Mouse (Mus musculus): ENCODE results near the gene Anapc1. TPM values are rescaled to one million over a fixed set of nuclear protein-coding genes. Genes with fewer than 3 reads are reported as not detected.

Anapc1 gene
- total RNA-seq, 1 experiment: 93.3 TPM

- H3K27ac ChIP-seq (ENCODE audit: insufficient read depth, low read depth, low read length, poor library complexity, severe bottlenecking): no peak overlapping the region
- TF ChIP-seq MAFK (IDR thresholded peaks at IDR 0.05; ENCODE audit: insufficient read depth, low read depth, low read length) (no peak), ZC3H11A (IDR thresholded peaks at IDR 0.05; ENCODE audit: borderline replicate concordance, low read depth, low read length) (no peak), ZNF384 (IDR thresholded peaks at IDR 0.05; ENCODE audit: low read depth, low read length) (no peak), CHD2 (IDR thresholded peaks at IDR 0.05; ENCODE audit: low read depth, low read length) (no peak), HCFC1 (IDR thresholded peaks at IDR 0.05; ENCODE audit: borderline replicate concordance, insufficient read depth, low read length) (no peak)
Measured at GRCm38 (mm10) chr2:128729141-128729540, 42.0 kb upstream of the Anapc1 start.

GRCm38 (mm10) chr2:128728066-128728465, 40.9 kb upstream of the Anapc1 start:
- Histone ChIP-seq H3K9me3 (ENCODE audit: control insufficient read depth, insufficient read depth, low read depth, low read length) (no peaks in the 10 kb centered on the region), H3K9ac (ENCODE audit: insufficient read depth, low read depth, low read length, poor library complexity, severe bottlenecking) (no peak overlapping the region), H3K4me3 (ENCODE audit: insufficient read depth in 1 of 2, low read depth in 1 of 2, low read length in 2 of 2, poor library complexity in 1 of 2, severe bottlenecking in 1 of 2) (no peak overlapping the region), H3K4me1 (ENCODE audit: control insufficient read depth in 2 of 2, insufficient read depth in 2 of 2, low read length in 2 of 2, poor library complexity in 1 of 2) (peaks cover 0 to 2% of the 10 kb centered on the region in 2 experiments; a peak in 1 of 4 replicates), H3K27ac (ENCODE audit: insufficient read depth, low read depth, low read length, poor library complexity, severe bottlenecking) (no peak overlapping the region), H3K36me3 (ENCODE audit: control insufficient read depth, insufficient read depth, low read length, poor library complexity, severe bottlenecking) (no peaks in the 10 kb centered on the region)
- DNase-seq (ENCODE audit: low read depth, low spot score): no peak
- TF ChIP-seq MAFK (IDR thresholded peaks at IDR 0.05; ENCODE audit: insufficient read depth, low read depth, low read length): no peak
- no peak for TF ChIP-seq CHD2 (IDR thresholded peaks at IDR 0.05; ENCODE audit: low read depth, low read length)
- no peak for TF ChIP-seq ZC3H11A (IDR thresholded peaks at IDR 0.05; ENCODE audit: borderline replicate concordance, low read depth, low read length)
- TF ChIP-seq ZNF384 (IDR thresholded peaks at IDR 0.05; ENCODE audit: low read depth, low read length): no peak
- TF ChIP-seq HCFC1 (IDR thresholded peaks at IDR 0.05; ENCODE audit: borderline replicate concordance, insufficient read depth, low read length): no peak
- in situ Hi-C loops (cut with MboI; ENCODE audit: low sequenced_read_pairs in 2 of 2, unreplicated experiment in 2 of 2): no loop called here

More at GRCm38 (mm10) chr2:128729141-128729540, 42.0 kb upstream of the Anapc1 start:
- no peaks in the 10 kb centered on the region for H3K9me3 ChIP-seq (ENCODE audit: control insufficient read depth, insufficient read depth, low read depth, low read length)
- no peak overlapping the region for H3K4me3 ChIP-seq (ENCODE audit: insufficient read depth in 1 of 2, low read depth in 1 of 2, low read length in 2 of 2, poor library complexity in 1 of 2, severe bottlenecking in 1 of 2)
- in situ Hi-C loops (cut with MboI; ENCODE audit: low sequenced_read_pairs in 2 of 2, unreplicated experiment in 2 of 2): no loop called here
- DNase-seq (ENCODE audit: low read depth, low spot score): no peak
- no peak overlapping the region for H3K9ac ChIP-seq (ENCODE audit: insufficient read depth, low read depth, low read length, poor library complexity, severe bottlenecking)
- peaks cover 0 to 2% of the 10 kb centered on the region in 2 experiments; a peak in 1 of 4 replicates for H3K4me1 ChIP-seq (ENCODE audit: control insufficient read depth in 2 of 2, insufficient read depth in 2 of 2, low read length in 2 of 2, poor library complexity in 1 of 2)
- H3K36me3 ChIP-seq (ENCODE audit: control insufficient read depth, insufficient read depth, low read length, poor library complexity, severe bottlenecking): no peaks in the 10 kb centered on the region

DNA sequence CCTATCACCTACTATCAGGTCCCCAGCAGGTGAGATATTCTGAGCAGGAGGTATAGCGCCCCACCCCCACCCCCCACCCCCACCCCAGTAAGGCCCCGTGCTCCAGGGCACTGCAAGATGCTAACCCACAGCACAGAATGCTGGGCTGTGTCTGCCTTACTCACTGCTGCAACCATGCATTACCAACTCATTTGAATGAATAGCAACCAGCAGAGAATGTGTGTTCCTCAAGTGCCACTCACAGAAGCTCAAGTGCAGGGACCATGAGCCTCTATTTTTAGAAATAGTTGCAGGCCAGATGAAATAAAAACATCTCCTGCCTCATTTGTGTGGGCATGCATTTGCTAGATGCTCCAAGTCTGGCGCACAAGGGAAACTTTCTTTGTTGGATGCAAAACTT, 40.4 kb upstream of the Anapc1 start:
- DNase-seq (ENCODE audit: low read depth, low spot score): no peak
- no peaks in the 10 kb centered on the region for H3K36me3 ChIP-seq (ENCODE audit: control insufficient read depth, insufficient read depth, low read length, poor library complexity, severe bottlenecking)
- no peak overlapping the region for H3K4me3 ChIP-seq (ENCODE audit: insufficient read depth in 1 of 2, low read depth in 1 of 2, low read length in 2 of 2, poor library complexity in 1 of 2, severe bottlenecking in 1 of 2)
- TF ChIP-seq CHD2 (IDR thresholded peaks at IDR 0.05; ENCODE audit: low read depth, low read length): no peak
- no peak overlapping the region for H3K9ac ChIP-seq (ENCODE audit: insufficient read depth, low read depth, low read length, poor library complexity, severe bottlenecking)
- no peak overlapping the region for H3K27ac ChIP-seq (ENCODE audit: insufficient read depth, low read depth, low read length, poor library complexity, severe bottlenecking)
- peaks cover 0 to 2% of the 10 kb centered on the region in 2 experiments; a peak in 1 of 4 replicates for H3K4me1 ChIP-seq (ENCODE audit: control insufficient read depth in 2 of 2, insufficient read depth in 2 of 2, low read length in 2 of 2, poor library complexity in 1 of 2)
- in situ Hi-C loops (cut with MboI; ENCODE audit: low sequenced_read_pairs in 2 of 2, unreplicated experiment in 2 of 2): no loop called here
- H3K9me3 ChIP-seq (ENCODE audit: control insufficient read depth, insufficient read depth, low read depth, low read length): no peaks in the 10 kb centered on the region

GRCm38 (mm10) chr2:128726626-128727025, 39.4 kb upstream of the Anapc1 start:
- no peaks in the 10 kb centered on the region for H3K36me3 ChIP-seq (ENCODE audit: control insufficient read depth, insufficient read depth, low read length, poor library complexity, severe bottlenecking)

DNA sequence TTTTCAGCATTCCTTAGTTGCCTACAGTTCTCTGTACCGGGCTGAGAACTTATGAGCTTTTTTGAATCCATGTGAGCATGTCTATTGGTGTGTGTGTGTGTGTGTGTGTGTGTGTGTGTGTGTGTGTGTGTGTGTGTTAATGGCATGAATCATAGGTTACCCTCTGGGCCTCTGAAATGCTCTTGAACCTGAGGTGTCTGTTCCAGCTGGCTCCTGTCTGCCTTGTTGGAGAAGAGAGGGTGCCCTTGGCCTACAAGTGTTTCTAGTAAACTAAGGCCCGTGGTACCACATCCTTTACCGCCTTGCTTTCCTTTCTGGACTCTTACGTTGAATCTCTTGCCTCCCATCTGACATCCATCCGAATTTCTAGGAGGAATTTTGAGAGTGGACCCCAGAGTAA, 38.9 kb upstream of the Anapc1 start:
- Histone ChIP-seq H3K9ac (ENCODE audit: insufficient read depth, low read depth, low read length, poor library complexity, severe bottlenecking) (no peak overlapping the region), H3K4me1 (ENCODE audit: control insufficient read depth in 2 of 2, insufficient read depth in 2 of 2, low read length in 2 of 2, poor library complexity in 1 of 2) (peaks cover 0 to 2% of the 10 kb centered on the region in 2 experiments; a peak in 1 of 4 replicates), H3K36me3 (ENCODE audit: control insufficient read depth, insufficient read depth, low read length, poor library complexity, severe bottlenecking) (no peaks in the 10 kb centered on the region), H3K27ac (ENCODE audit: insufficient read depth, low read depth, low read length, poor library complexity, severe bottlenecking) (no peak overlapping the region), H3K9me3 (ENCODE audit: control insufficient read depth, insufficient read depth, low read depth, low read length) (no peaks in the 10 kb centered on the region), H3K4me3 (ENCODE audit: insufficient read depth in 1 of 2, low read depth in 1 of 2, low read length in 2 of 2, poor library complexity in 1 of 2, severe bottlenecking in 1 of 2) (no peak overlapping the region)
- no peak for TF ChIP-seq HCFC1 (IDR thresholded peaks at IDR 0.05; ENCODE audit: borderline replicate concordance, insufficient read depth, low read length)
- no peak for TF ChIP-seq MAFK (IDR thresholded peaks at IDR 0.05; ENCODE audit: insufficient read depth, low read depth, low read length)
- no peak for DNase-seq (ENCODE audit: low read depth, low spot score)
- in situ Hi-C loops (cut with MboI; ENCODE audit: low sequenced_read_pairs in 2 of 2, unreplicated experiment in 2 of 2): no loop called here

More at GRCm38 (mm10) chr2:128726626-128727025, 39.4 kb upstream of the Anapc1 start:
- no peak for TF ChIP-seq HCFC1 (IDR thresholded peaks at IDR 0.05; ENCODE audit: borderline replicate concordance, insufficient read depth, low read length)
- TF ChIP-seq ZNF384 (IDR thresholded peaks at IDR 0.05; ENCODE audit: low read depth, low read length): no peak
- no peak for TF ChIP-seq CHD2 (IDR thresholded peaks at IDR 0.05; ENCODE audit: low read depth, low read length)
- TF ChIP-seq MAFK (IDR thresholded peaks at IDR 0.05; ENCODE audit: insufficient read depth, low read depth, low read length): no peak
- TF ChIP-seq ZC3H11A (IDR thresholded peaks at IDR 0.05; ENCODE audit: borderline replicate concordance, low read depth, low read length): no peak
- Histone ChIP-seq H3K9ac (ENCODE audit: insufficient read depth, low read depth, low read length, poor library complexity, severe bottlenecking) (no peak overlapping the region), H3K4me3 (ENCODE audit: insufficient read depth in 1 of 2, low read depth in 1 of 2, low read length in 2 of 2, poor library complexity in 1 of 2, severe bottlenecking in 1 of 2) (no peak overlapping the region), H3K4me1 (ENCODE audit: control insufficient read depth in 2 of 2, insufficient read depth in 2 of 2, low read length in 2 of 2, poor library complexity in 1 of 2) (peaks cover 0 to 2% of the 10 kb centered on the region in 2 experiments; a peak in 1 of 4 replicates), H3K9me3 (ENCODE audit: control insufficient read depth, insufficient read depth, low read depth, low read length) (no peaks in the 10 kb centered on the region), H3K27ac (ENCODE audit: insufficient read depth, low read depth, low read length, poor library complexity, severe bottlenecking) (no peak overlapping the region)
- in situ Hi-C loops (cut with MboI; ENCODE audit: low sequenced_read_pairs in 2 of 2, unreplicated experiment in 2 of 2): no loop called here
- no peak for DNase-seq (ENCODE audit: low read depth, low spot score)
